Mouse (Mus musculus) MEL (cell line): ENCODE measurements around the gene Bub1. TPM values are rescaled to one million over a fixed set of nuclear protein-coding genes. Genes with fewer than 3 reads are reported as not detected.

Experiments used
- DNase-seq: peaks from one replicate; pipeline ENCODE4 v3.0.0; 2011; ENCODE audit warnings: low read depth, low spot score
- H3K27ac ChIP-seq: 2 replicates; pipeline ENCODE4 v1.5.1; 2012; ENCODE audit warnings: low read depth, mild to moderate bottlenecking, control low read depth, low read length, moderate library complexity; ENCODE audit not compliant: control insufficient read depth
- H3K27me3 ChIP-seq, 2 experiments: fragments of 150-350 bp in 1 of 2; sonication (generic) in 1 of 2; 2 replicates each; pipeline ENCODE4 v1.6.1; 2012; ENCODE audit warnings: low read length in 2 of 2, mild to moderate bottlenecking in 2 of 2, improper control_type of control experiment in 1 of 2, moderate library complexity in 1 of 2; ENCODE audit not compliant: insufficient read depth in 2 of 2, control insufficient read depth in 1 of 2
- H3K36me3 ChIP-seq, 2 experiments: 2 replicates each; pipeline ENCODE4 v1.6.1; 2012 to 2014; ENCODE audit warnings: low read length in 2 of 2, improper control_type of control experiment in 1 of 2, inconsistent platforms in 1 of 2, mild to moderate bottlenecking in 1 of 2; ENCODE audit not compliant: insufficient read depth in 2 of 2, control insufficient read depth in 1 of 2
- H3K4me1 ChIP-seq, 2 experiments: fragments of 150-350 bp in 1 of 2; sonication (generic) in 1 of 2; 2 replicates each; pipeline ENCODE4 v1.6.1; 2012; ENCODE audit warnings: low read length in 2 of 2, improper control_type of control experiment in 1 of 2, mild to moderate bottlenecking in 1 of 2; ENCODE audit not compliant: insufficient read depth in 2 of 2, control insufficient read depth in 1 of 2
- H3K4me3 ChIP-seq, 2 experiments: fragments of 150-350 bp in 1 of 2; sonication (generic) in 1 of 2; 2 replicates each; pipeline ENCODE4 v1.5.1; 2012; ENCODE audit warnings: low read depth in 2 of 2, low read length in 2 of 2, mild to moderate bottlenecking in 2 of 2, moderate library complexity in 2 of 2, control low read depth in 1 of 2, improper control_type of control experiment in 1 of 2; ENCODE audit not compliant: control insufficient read depth in 1 of 2, insufficient read depth in 1 of 2
- H3K79me2 ChIP-seq: 2 replicates; pipeline ENCODE4 v1.6.1; 2012; ENCODE audit warnings: mild to moderate bottlenecking, low read length, moderate library complexity; ENCODE audit not compliant: control insufficient read depth, poor library complexity, insufficient read depth
- H3K9ac ChIP-seq: 2 replicates; pipeline ENCODE4 v1.6.1; 2012; ENCODE audit warnings: low read depth, mild to moderate bottlenecking, control low read depth, low read length, moderate library complexity; ENCODE audit not compliant: control insufficient read depth, poor library complexity, severe bottlenecking
- H3K9me3 ChIP-seq: fragments of 150-350 bp; sonication (generic); replicated peaks from 2 replicates; pipeline ENCODE4 v1.6.1; 2012; ENCODE audit warnings: mild to moderate bottlenecking, low read length, improper control_type of control experiment, moderate library complexity; ENCODE audit not compliant: insufficient read depth
- CTCF ChIP-seq, 3 experiments: IDR thresholded peaks in 2 of 3; conservative IDR thresholded peaks in 1 of 3; 2 replicates each; pipeline ENCODE4 v1.5.1; 2011 to 2012; ENCODE audit warnings: low read length in 3 of 3, low read depth in 2 of 3, mild to moderate bottlenecking in 2 of 3, improper control_type of control experiment in 1 of 3, inconsistent platforms in 1 of 3, mixed read lengths in 1 of 3, moderate library complexity in 1 of 3; ENCODE audit not compliant: control insufficient read depth in 1 of 3, insufficient read depth in 1 of 3, poor library complexity in 1 of 3, severe bottlenecking in 1 of 3
- E2F4 ChIP-seq: IDR thresholded peaks from 2 replicates; pipeline ENCODE4 v1.6.1; 2011; ENCODE audit warnings: low read depth, low read length, improper control_type of control experiment, borderline replicate concordance
- ETS1 ChIP-seq: IDR thresholded peaks from 2 replicates; pipeline ENCODE4 v1.6.1; 2012; ENCODE audit warnings: low read depth, mild to moderate bottlenecking, inconsistent platforms, low read length, improper control_type of control experiment, moderate library complexity
- GABPA ChIP-seq: IDR thresholded peaks from 2 replicates; pipeline ENCODE4 v1.6.1; 2012; ENCODE audit warnings: low read depth, mild to moderate bottlenecking, inconsistent platforms, low read length, improper control_type of control experiment, moderate library complexity
- GATA1 ChIP-seq: IDR thresholded peaks from 2 replicates; pipeline ENCODE4 v1.6.1; 2011; ENCODE audit warnings: low read depth, low read length, improper control_type of control experiment
- HCFC1 ChIP-seq: IDR thresholded peaks from 2 replicates; pipeline ENCODE4 v1.6.1; 2012; ENCODE audit warnings: low read depth, mild to moderate bottlenecking, inconsistent platforms, low read length, improper control_type of control experiment, moderate library complexity
- KAT2A ChIP-seq: conservative IDR thresholded peaks from 2 replicates; pipeline ENCODE4 v1.6.1; 2012; ENCODE audit warnings: low read depth, low read length, improper control_type of control experiment, inconsistent platforms
- MAFK ChIP-seq: IDR thresholded peaks from 2 replicates; pipeline ENCODE4 v1.6.1; 2011; ENCODE audit warnings: low read depth, mild to moderate bottlenecking, low read length, improper control_type of control experiment, borderline replicate concordance
- MAX ChIP-seq: IDR thresholded peaks from 2 replicates; pipeline ENCODE4 v1.6.1; 2011; ENCODE audit warnings: low read length, improper control_type of control experiment
- MAZ ChIP-seq: IDR thresholded peaks from 2 replicates; pipeline ENCODE4 v1.6.1; 2012; ENCODE audit warnings: low read depth, mild to moderate bottlenecking, inconsistent platforms, low read length, improper control_type of control experiment
- MEF2A ChIP-seq: IDR thresholded peaks from 2 replicates; pipeline ENCODE4 v1.6.1; 2014; ENCODE audit warnings: low read depth, mild to moderate bottlenecking, inconsistent platforms, low read length, improper control_type of control experiment; ENCODE audit not compliant: poor library complexity, insufficient replicate concordance, severe bottlenecking; ENCODE audit errors: extremely low read depth
- MXI1 ChIP-seq: IDR thresholded peaks from 2 replicates; pipeline ENCODE4 v1.6.1; 2011; ENCODE audit warnings: mild to moderate bottlenecking, low read depth, low read length, improper control_type of control experiment
- MYB ChIP-seq: IDR thresholded peaks from 2 replicates; pipeline ENCODE4 v1.6.1; 2011; ENCODE audit warnings: mild to moderate bottlenecking, low read depth, low read length, improper control_type of control experiment
- NRF1 ChIP-seq: IDR thresholded peaks from 2 replicates; pipeline ENCODE4 v1.6.1; 2014; ENCODE audit warnings: low read depth, mild to moderate bottlenecking, inconsistent platforms, low read length, improper control_type of control experiment, moderate library complexity; ENCODE audit not compliant: poor library complexity, insufficient read depth, severe bottlenecking
- POLR2A ChIP-seq, 2 experiments: IDR thresholded peaks; 2 replicates each; pipeline ENCODE4 v1.6.1; 2011 to 2012; ENCODE audit warnings: low read length in 2 of 2, mild to moderate bottlenecking in 2 of 2, control low read depth in 1 of 2, improper control_type of control experiment in 1 of 2, low read depth in 1 of 2, moderate library complexity in 1 of 2; ENCODE audit not compliant: control insufficient read depth in 1 of 2, insufficient read depth in 1 of 2, poor library complexity in 1 of 2
- POLR2AphosphoS2 ChIP-seq: IDR thresholded peaks from 2 replicates; pipeline ENCODE4 v1.6.1; 2011; ENCODE audit warnings: low read length, improper control_type of control experiment
- RAD21 ChIP-seq: IDR thresholded peaks from 2 replicates; pipeline ENCODE4 v1.6.1; 2011; ENCODE audit warnings: mild to moderate bottlenecking, low read depth, low read length, improper control_type of control experiment
- RCOR1 ChIP-seq: IDR thresholded peaks from 2 replicates; pipeline ENCODE4 v1.6.1; 2012; ENCODE audit warnings: low read depth, mild to moderate bottlenecking, inconsistent platforms, low read length, improper control_type of control experiment
- SMC3 ChIP-seq: IDR thresholded peaks from 2 replicates; pipeline ENCODE4 v1.6.1; 2011; ENCODE audit warnings: low read depth, low read length, improper control_type of control experiment
- TCF12 ChIP-seq: IDR thresholded peaks from 2 replicates; pipeline ENCODE4 v1.6.1; 2014; ENCODE audit warnings: low read depth, mild to moderate bottlenecking, inconsistent platforms, low read length, improper control_type of control experiment, moderate library complexity
- UBTF ChIP-seq: IDR thresholded peaks from 2 replicates; pipeline ENCODE4 v1.6.1; 2012; ENCODE audit warnings: low read depth, mild to moderate bottlenecking, inconsistent platforms, low read length, improper control_type of control experiment, moderate library complexity, borderline replicate concordance; ENCODE audit not compliant: insufficient read depth
- ZC3H11A ChIP-seq: IDR thresholded peaks from 2 replicates; pipeline ENCODE4 v1.6.1; 2012; ENCODE audit warnings: low read depth, mild to moderate bottlenecking, inconsistent platforms, low read length, improper control_type of control experiment
- ZKSCAN1 ChIP-seq: IDR thresholded peaks from 2 replicates; pipeline ENCODE4 v1.6.1; 2012; ENCODE audit warnings: low read depth, mild to moderate bottlenecking, inconsistent platforms, low read length, improper control_type of control experiment, moderate library complexity
- ZMIZ1 ChIP-seq: IDR thresholded peaks from 2 replicates; pipeline ENCODE4 v1.6.1; 2012; ENCODE audit warnings: low read depth, mild to moderate bottlenecking, inconsistent platforms, low read length, improper control_type of control experiment, moderate library complexity
- polyA plus RNA-seq, 2 experiments: library from polyadenylated mRNA; stranded (reverse) in 1 of 2; unstranded in 1 of 2; fragments of >175 nt in 1 of 2; fragments of >200 nt in 1 of 2; gene quantifications; 2 replicates each; pipeline versions ENCODE4 v1.2.1 to v1.2.4; 2012; ENCODE audit warnings: low replicate concordance in 2 of 2, low read depth in 1 of 2; ENCODE audit not compliant: insufficient read length in 2 of 2, insufficient read depth in 1 of 2, missing spikeins in 1 of 2
- total RNA-seq: library from RNA; depleted of rRNA; stranded (reverse); fragments of 300-350 nt; gene quantifications from 2 replicates; pipeline ENCODE4 v1.2.3, GENCODE M21; 2012

Bub1 gene
- total and polyA plus RNA-seq, 3 experiments, result 34.6 to 618 (median 57.2) TPM

GRCm38 (mm10) chr2:127778451-127778850 lies 53.2 kb downstream of the Bub1 start:
- no peak for TF ChIP-seq MAFK
- no peak for TF ChIP-seq POLR2A (IDR thresholded peaks at IDR 0.05; ENCODE audit: control insufficient read depth in 1 of 2, insufficient read depth in 1 of 2, low read depth in 1 of 2, low read length in 2 of 2, poor library complexity in 1 of 2)
- no peak for TF ChIP-seq MXI1
- TF ChIP-seq GATA1, result no peak
- TF ChIP-seq POLR2AphosphoS2, result no peak
- no peak for TF ChIP-seq MAZ
- TF ChIP-seq GABPA, result no peak
- no peak for TF ChIP-seq MEF2A
- no peak for TF ChIP-seq ETS1
- no peak for TF ChIP-seq HCFC1
- no peak for TF ChIP-seq TCF12
- TF ChIP-seq ZMIZ1, result no peak
- no peak for TF ChIP-seq RAD21
- Histone ChIP-seq H3K27ac (no peak overlapping the region), H3K4me3 (no peak overlapping the region), H3K9ac (no peak overlapping the region), H3K79me2 (no peaks in the 10 kb centered on the region), H3K9me3 (no peaks in the 10 kb centered on the region), H3K36me3 (peaks cover 0 to 2% of the 10 kb centered on the region in 2 experiments; a peak in 1 of 4 replicates), H3K27me3 (no peaks in the 10 kb centered on the region), H3K4me1 (no peaks in the 10 kb centered on the region)
- DNase-seq, result no peak

- no peaks in the 10 kb centered on the region for H3K4me1 ChIP-seq
- peaks cover 0 to 2% of the 10 kb centered on the region in 2 experiments; a peak in 1 of 4 replicates for H3K36me3 ChIP-seq
- no peaks in the 10 kb centered on the region for H3K27me3 ChIP-seq
- TF ChIP-seq SMC3 (no peak), RCOR1 (no peak), MYB (no peak), ZC3H11A (no peak), MAFK (no peak), UBTF (no peak), MAZ (no peak), POLR2AphosphoS2 (no peak), MAX (no peak), ZKSCAN1 (no peak), KAT2A (no peak), CTCF (IDR thresholded peaks at IDR 0.05 in 2 of 3, conservative IDR thresholded peaks at IDR 0.05 in 1 of 3; ENCODE audit: control insufficient read depth in 1 of 3, insufficient read depth in 1 of 3, low read depth in 2 of 3, low read length in 3 of 3, poor library complexity in 1 of 3, severe bottlenecking in 1 of 3) (no peak), HCFC1 (no peak), E2F4 (no peak), GATA1 (no peak), NRF1 (no peak), POLR2A (IDR thresholded peaks at IDR 0.05; ENCODE audit: control insufficient read depth in 1 of 2, insufficient read depth in 1 of 2, low read depth in 1 of 2, low read length in 2 of 2, poor library complexity in 1 of 2) (no peak)
- H3K4me3 ChIP-seq, result no peak overlapping the region
- H3K79me2 ChIP-seq, result no peaks in the 10 kb centered on the region
- H3K9me3 ChIP-seq, result no peaks in the 10 kb centered on the region
- no peak for DNase-seq
- H3K27ac ChIP-seq, result no peak overlapping the region
- no peak overlapping the region for H3K9ac ChIP-seq
These were observed 56.7 kb downstream of the Bub1 start for GRCm38 (mm10) chr2:127775013-127775412.
